Mouse (Mus musculus) MEL (cell line): ENCODE measurements around the gene Myo10. TPM values are rescaled to one million over a fixed set of nuclear protein-coding genes. Genes with fewer than 3 reads are reported as not detected.

Experiments
- DNase-seq: peaks from one replicate; pipeline ENCODE4 v3.0.0; 2011; ENCODE audit warnings: low read depth, low spot score
- H3K27ac ChIP-seq: 2 replicates; pipeline ENCODE4 v1.5.1; 2012; ENCODE audit warnings: low read depth, mild to moderate bottlenecking, control low read depth, low read length, moderate library complexity; ENCODE audit not compliant: control insufficient read depth
- H3K27me3 ChIP-seq, 2 experiments: fragments of 150-350 bp in 1 of 2; sonication (generic) in 1 of 2; 2 replicates each; pipeline ENCODE4 v1.6.1; 2012; ENCODE audit warnings: low read length in 2 of 2, mild to moderate bottlenecking in 2 of 2, improper control_type of control experiment in 1 of 2, moderate library complexity in 1 of 2; ENCODE audit not compliant: insufficient read depth in 2 of 2, control insufficient read depth in 1 of 2
- H3K36me3 ChIP-seq, 2 experiments: 2 replicates each; pipeline ENCODE4 v1.6.1; 2012 to 2014; ENCODE audit warnings: low read length in 2 of 2, improper control_type of control experiment in 1 of 2, inconsistent platforms in 1 of 2, mild to moderate bottlenecking in 1 of 2; ENCODE audit not compliant: insufficient read depth in 2 of 2, control insufficient read depth in 1 of 2
- H3K4me1 ChIP-seq, 2 experiments: fragments of 150-350 bp in 1 of 2; sonication (generic) in 1 of 2; 2 replicates each; pipeline ENCODE4 v1.6.1; 2012; ENCODE audit warnings: low read length in 2 of 2, improper control_type of control experiment in 1 of 2, mild to moderate bottlenecking in 1 of 2; ENCODE audit not compliant: insufficient read depth in 2 of 2, control insufficient read depth in 1 of 2
- H3K4me3 ChIP-seq, 2 experiments: fragments of 150-350 bp in 1 of 2; sonication (generic) in 1 of 2; 2 replicates each; pipeline ENCODE4 v1.5.1; 2012; ENCODE audit warnings: low read depth in 2 of 2, low read length in 2 of 2, mild to moderate bottlenecking in 2 of 2, moderate library complexity in 2 of 2, control low read depth in 1 of 2, improper control_type of control experiment in 1 of 2; ENCODE audit not compliant: control insufficient read depth in 1 of 2, insufficient read depth in 1 of 2
- H3K79me2 ChIP-seq: 2 replicates; pipeline ENCODE4 v1.6.1; 2012; ENCODE audit warnings: mild to moderate bottlenecking, low read length, moderate library complexity; ENCODE audit not compliant: control insufficient read depth, poor library complexity, insufficient read depth
- H3K9ac ChIP-seq: 2 replicates; pipeline ENCODE4 v1.6.1; 2012; ENCODE audit warnings: low read depth, mild to moderate bottlenecking, control low read depth, low read length, moderate library complexity; ENCODE audit not compliant: control insufficient read depth, poor library complexity, severe bottlenecking
- H3K9me3 ChIP-seq: fragments of 150-350 bp; sonication (generic); replicated peaks from 2 replicates; pipeline ENCODE4 v1.6.1; 2012; ENCODE audit warnings: mild to moderate bottlenecking, low read length, improper control_type of control experiment, moderate library complexity; ENCODE audit not compliant: insufficient read depth
- BHLHE40 ChIP-seq: IDR thresholded peaks from 2 replicates; pipeline ENCODE4 v1.6.1; 2012; ENCODE audit warnings: low read depth, mild to moderate bottlenecking, inconsistent platforms, low read length, improper control_type of control experiment, borderline replicate concordance
- CHD1 ChIP-seq: IDR thresholded peaks from 2 replicates; pipeline ENCODE4 v1.6.1; 2012; ENCODE audit warnings: low read depth, mild to moderate bottlenecking, inconsistent platforms, low read length, improper control_type of control experiment
- E2F4 ChIP-seq: IDR thresholded peaks from 2 replicates; pipeline ENCODE4 v1.6.1; 2011; ENCODE audit warnings: low read depth, low read length, improper control_type of control experiment, borderline replicate concordance
- ETS1 ChIP-seq: IDR thresholded peaks from 2 replicates; pipeline ENCODE4 v1.6.1; 2012; ENCODE audit warnings: low read depth, mild to moderate bottlenecking, inconsistent platforms, low read length, improper control_type of control experiment, moderate library complexity
- GABPA ChIP-seq: IDR thresholded peaks from 2 replicates; pipeline ENCODE4 v1.6.1; 2012; ENCODE audit warnings: low read depth, mild to moderate bottlenecking, inconsistent platforms, low read length, improper control_type of control experiment, moderate library complexity
- GATA1 ChIP-seq: IDR thresholded peaks from 2 replicates; pipeline ENCODE4 v1.6.1; 2011; ENCODE audit warnings: low read depth, low read length, improper control_type of control experiment
- HCFC1 ChIP-seq: IDR thresholded peaks from 2 replicates; pipeline ENCODE4 v1.6.1; 2012; ENCODE audit warnings: low read depth, mild to moderate bottlenecking, inconsistent platforms, low read length, improper control_type of control experiment, moderate library complexity
- JUND ChIP-seq: IDR thresholded peaks from 2 replicates; pipeline ENCODE4 v1.6.1; 2011; ENCODE audit warnings: low read depth, mild to moderate bottlenecking, improper control_type of control experiment, low read length
- MAX ChIP-seq: IDR thresholded peaks from 2 replicates; pipeline ENCODE4 v1.6.1; 2011; ENCODE audit warnings: low read length, improper control_type of control experiment
- MEF2A ChIP-seq: IDR thresholded peaks from 2 replicates; pipeline ENCODE4 v1.6.1; 2014; ENCODE audit warnings: low read depth, mild to moderate bottlenecking, inconsistent platforms, low read length, improper control_type of control experiment; ENCODE audit not compliant: poor library complexity, insufficient replicate concordance, severe bottlenecking; ENCODE audit errors: extremely low read depth
- MXI1 ChIP-seq: IDR thresholded peaks from 2 replicates; pipeline ENCODE4 v1.6.1; 2011; ENCODE audit warnings: mild to moderate bottlenecking, low read depth, low read length, improper control_type of control experiment
- MYB ChIP-seq: IDR thresholded peaks from 2 replicates; pipeline ENCODE4 v1.6.1; 2011; ENCODE audit warnings: mild to moderate bottlenecking, low read depth, low read length, improper control_type of control experiment
- NELFE ChIP-seq: IDR thresholded peaks from 2 replicates; pipeline ENCODE4 v1.6.1; 2011; ENCODE audit warnings: low read depth, low read length, improper control_type of control experiment
- NRF1 ChIP-seq: IDR thresholded peaks from 2 replicates; pipeline ENCODE4 v1.6.1; 2014; ENCODE audit warnings: low read depth, mild to moderate bottlenecking, inconsistent platforms, low read length, improper control_type of control experiment, moderate library complexity; ENCODE audit not compliant: poor library complexity, insufficient read depth, severe bottlenecking
- RAD21 ChIP-seq: IDR thresholded peaks from 2 replicates; pipeline ENCODE4 v1.6.1; 2011; ENCODE audit warnings: mild to moderate bottlenecking, low read depth, low read length, improper control_type of control experiment
- RCOR1 ChIP-seq: IDR thresholded peaks from 2 replicates; pipeline ENCODE4 v1.6.1; 2012; ENCODE audit warnings: low read depth, mild to moderate bottlenecking, inconsistent platforms, low read length, improper control_type of control experiment
- SIN3A ChIP-seq: IDR thresholded peaks from 2 replicates; pipeline ENCODE4 v1.6.1; 2012; ENCODE audit warnings: low read length, improper control_type of control experiment, inconsistent platforms
- SMC3 ChIP-seq: IDR thresholded peaks from 2 replicates; pipeline ENCODE4 v1.6.1; 2011; ENCODE audit warnings: low read depth, low read length, improper control_type of control experiment
- TAL1 ChIP-seq: IDR thresholded peaks from 2 replicates; pipeline ENCODE4 v1.6.1; 2012; ENCODE audit warnings: mild to moderate bottlenecking, inconsistent platforms, low read length, moderate library complexity, mixed read lengths
- TCF12 ChIP-seq: IDR thresholded peaks from 2 replicates; pipeline ENCODE4 v1.6.1; 2014; ENCODE audit warnings: low read depth, mild to moderate bottlenecking, inconsistent platforms, low read length, improper control_type of control experiment, moderate library complexity
- USF1 ChIP-seq: IDR thresholded peaks from 2 replicates; pipeline ENCODE4 v1.6.1; 2014; ENCODE audit warnings: low read depth, mild to moderate bottlenecking, inconsistent platforms, low read length, improper control_type of control experiment, moderate library complexity
- ZNF384 ChIP-seq: IDR thresholded peaks from 2 replicates; pipeline ENCODE4 v1.6.1; 2012; ENCODE audit warnings: low read depth, mild to moderate bottlenecking, inconsistent platforms, low read length, improper control_type of control experiment
- polyA plus RNA-seq, 2 experiments: library from polyadenylated mRNA; stranded (reverse) in 1 of 2; unstranded in 1 of 2; fragments of >175 nt in 1 of 2; fragments of >200 nt in 1 of 2; gene quantifications; 2 replicates each; pipeline versions ENCODE4 v1.2.1 to v1.2.4; 2012; ENCODE audit warnings: low replicate concordance in 2 of 2, low read depth in 1 of 2; ENCODE audit not compliant: insufficient read length in 2 of 2, insufficient read depth in 1 of 2, missing spikeins in 1 of 2
- total RNA-seq: library from RNA; depleted of rRNA; stranded (reverse); fragments of 300-350 nt; gene quantifications from 2 replicates; pipeline ENCODE4 v1.2.3, GENCODE M21; 2012

Myo10 gene
- total and polyA plus RNA-seq, 3 experiments = 0.01 TPM; not detected in 2

DNA sequence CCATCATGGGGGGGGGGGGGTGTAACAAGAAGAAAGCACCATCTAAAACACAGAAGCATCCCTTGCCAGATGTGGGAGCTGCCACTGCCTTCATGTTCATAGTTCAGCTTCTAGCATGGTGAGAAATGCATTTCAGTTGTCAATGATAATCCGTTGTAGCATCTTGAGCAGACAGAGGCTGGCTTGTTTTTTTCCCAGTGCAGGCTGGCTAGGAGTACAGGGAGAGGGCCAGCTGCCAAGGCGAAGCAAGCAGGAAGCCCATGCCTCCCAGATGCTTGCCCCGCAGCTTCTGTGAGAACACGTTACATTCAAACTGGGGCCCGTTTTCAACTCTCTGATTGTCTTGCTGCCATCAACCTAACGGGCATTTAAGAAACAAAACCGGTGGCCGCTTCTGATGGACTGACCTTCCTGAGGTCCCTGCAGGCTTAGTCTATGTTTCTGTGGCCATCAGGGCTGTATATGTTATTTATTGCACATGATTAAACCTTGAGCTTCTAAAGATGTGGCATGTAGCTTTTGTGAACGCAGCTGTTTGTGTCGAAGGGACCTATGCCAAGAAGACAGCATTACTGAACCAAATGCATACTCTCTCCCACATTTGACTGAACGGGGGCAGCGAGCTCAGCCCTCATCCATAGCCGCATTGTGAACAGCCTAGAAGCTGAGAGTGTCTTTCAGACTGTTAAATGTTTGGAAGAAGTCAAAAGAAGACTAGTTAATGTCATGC lies 53.9 kb downstream of the Myo10 start:
- Histone ChIP-seq H3K27ac (no peak overlapping the region), H3K4me3 (no peak overlapping the region), H3K9ac (no peak overlapping the region), H3K4me1 (no peaks in the 10 kb centered on the region), H3K27me3 (no peaks in the 10 kb centered on the region), H3K9me3 (no peaks in the 10 kb centered on the region), H3K36me3 (no peaks in the 10 kb centered on the region), H3K79me2 (no peaks in the 10 kb centered on the region)
- no peak for DNase-seq
- no peak for TF ChIP-seq BHLHE40
- TF ChIP-seq ETS1 = no peak
- TF ChIP-seq GABPA = no peak
- no peak for TF ChIP-seq MAX
- TF ChIP-seq MXI1 = no peak
- TF ChIP-seq USF1 = no peak
- no peak for TF ChIP-seq MEF2A
- no peak for TF ChIP-seq TCF12
- no peak for TF ChIP-seq JUND
- TF ChIP-seq ZNF384 = no peak
- no peak for TF ChIP-seq TAL1

DNA sequence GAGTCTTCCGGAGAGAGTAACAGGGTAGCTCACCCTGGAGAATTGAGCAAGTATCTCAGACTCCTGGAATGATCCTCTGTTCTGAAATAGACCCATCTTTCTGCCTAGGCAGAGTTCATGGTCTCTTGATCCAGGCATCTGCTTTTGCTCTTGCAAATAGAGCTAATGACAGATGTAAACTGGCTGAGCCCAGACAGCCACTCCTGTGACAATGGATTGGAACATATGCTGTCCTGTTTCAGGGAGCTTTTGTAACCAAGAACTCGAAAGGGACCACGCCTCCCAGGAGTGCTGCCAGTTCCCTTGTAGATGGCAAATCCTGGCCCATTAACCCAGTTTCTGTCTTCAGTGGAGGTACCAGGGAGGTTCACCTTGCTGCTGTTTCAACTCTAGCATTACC lies 56.8 kb downstream of the Myo10 start:
- H3K9ac ChIP-seq = no peak overlapping the region
- no peak for TF ChIP-seq RAD21
- no peak for TF ChIP-seq TCF12
- TF ChIP-seq SMC3 = no peak
- TF ChIP-seq NRF1 = no peak
- TF ChIP-seq GATA1 = no peak
- no peak for TF ChIP-seq HCFC1
- TF ChIP-seq CHD1 = no peak
- no peak for TF ChIP-seq MEF2A
- TF ChIP-seq RCOR1 = no peak
- TF ChIP-seq SIN3A = no peak
- TF ChIP-seq E2F4 = no peak
- no peak for TF ChIP-seq ZNF384
- TF ChIP-seq NELFE = no peak
- no peak for TF ChIP-seq MYB
- no peak for TF ChIP-seq USF1
- no peak for TF ChIP-seq MAX
- no peak for TF ChIP-seq ETS1
- no peak for TF ChIP-seq JUND
- TF ChIP-seq, all 39 proteins: peak for 0
- H3K27me3 ChIP-seq = no peaks in the 10 kb centered on the region
- no peaks in the 10 kb centered on the region for H3K4me1 ChIP-seq
- no peak overlapping the region for H3K27ac ChIP-seq
- no peak for DNase-seq
- no peaks in the 10 kb centered on the region for H3K36me3 ChIP-seq
- H3K9me3 ChIP-seq = no peaks in the 10 kb centered on the region
- no peak overlapping the region for H3K4me3 ChIP-seq
- no peaks in the 10 kb centered on the region for H3K79me2 ChIP-seq
